Mouse (Mus musculus): ENCODE measurements around the gene Col6a6.

DNA sequence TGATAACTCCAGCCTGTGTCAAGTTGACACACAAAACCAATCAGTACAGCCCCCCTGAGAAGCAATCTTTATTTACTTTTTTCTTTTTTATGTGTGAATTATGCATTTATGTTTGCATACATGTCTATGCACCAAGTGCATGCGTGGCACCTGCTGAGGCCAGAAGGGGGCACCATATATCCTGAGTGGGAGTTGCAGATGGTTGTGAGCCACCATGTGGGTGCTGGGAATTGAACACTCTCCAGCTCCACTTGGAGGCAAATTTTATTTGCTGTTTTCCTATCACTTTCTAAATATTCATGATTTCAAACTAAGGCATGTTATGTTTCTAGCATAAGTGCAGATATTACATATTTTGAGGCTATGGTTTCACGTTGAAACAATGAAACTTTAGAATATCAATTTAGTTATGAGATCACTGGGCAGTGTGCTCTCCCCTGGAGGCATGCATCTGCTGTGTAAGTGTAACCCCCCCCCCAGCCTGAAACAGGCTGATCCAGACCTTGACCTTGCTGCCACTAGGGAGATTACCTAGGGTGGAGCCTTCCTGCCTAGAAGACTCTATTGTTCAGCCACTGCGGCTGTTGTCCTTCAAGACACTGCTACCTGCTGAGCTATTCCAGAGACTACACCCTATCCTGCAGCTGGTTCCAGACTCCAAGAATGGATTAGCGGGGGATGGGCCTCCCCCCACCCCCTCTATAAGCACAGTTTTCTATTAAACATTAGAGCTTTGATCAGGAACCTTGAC is 10.6 kb upstream of the Col6a6 start:
- TF ChIP-seq CTCF (IDR thresholded peaks at IDR 0.05; ENCODE audit: borderline replicate concordance, control insufficient read depth, extremely low read depth, insufficient read depth, low read length, poor library complexity) = no peak
- no peak for TF ChIP-seq POLR2A (IDR thresholded peaks at IDR 0.05; ENCODE audit: control insufficient read depth, extremely low read depth, insufficient read depth, low read length, poor library complexity)

All from thymus, adult 2 months (tissue).